Mouse (Mus musculus) forebrain, postnatal 0 days (tissue): ENCODE data around the gene Impg1. TPM values are rescaled to one million over a fixed set of nuclear protein-coding genes. Genes with fewer than 3 reads are reported as not detected.

Source experiments
- ATAC-seq: fragments of 200-750 bp; cut with Nextera tagmentation; 2 replicates; pipeline ENCODE4 v1.8.0; 2017; ENCODE audit warnings: mild to moderate bottlenecking, moderate library complexity
- DNase-seq: peaks from one replicate; pipeline ENCODE4 v3.0.0-alpha.2; 2015
- H3K27ac ChIP-seq: fragments of 300-500 bp; sonication (generic); 2 replicates; pipeline ENCODE4 v1.5.1; 2014; ENCODE audit warnings: low read depth, mild to moderate bottlenecking, antibody characterized with exemption, low read length, moderate library complexity, mixed read lengths
- H3K27me3 ChIP-seq: fragments of 300-500 bp; sonication (generic); 2 replicates; pipeline ENCODE4 v1.6.1; 2014; ENCODE audit warnings: mild to moderate bottlenecking, low read length, mixed read lengths; ENCODE audit not compliant: insufficient read depth
- H3K36me3 ChIP-seq: fragments of 300-500 bp; sonication (generic); 2 replicates; pipeline ENCODE4 v1.6.1; 2014; ENCODE audit warnings: mild to moderate bottlenecking, moderate library complexity; ENCODE audit not compliant: insufficient read depth
- H3K4me1 ChIP-seq: fragments of 300-500 bp; sonication (generic); 2 replicates; pipeline ENCODE4 v1.6.1; 2014; ENCODE audit warnings: antibody characterized with exemption; ENCODE audit not compliant: insufficient read depth
- H3K4me2 ChIP-seq: fragments of 300-500 bp; sonication (generic); 2 replicates; pipeline ENCODE4 v1.6.1; 2014; ENCODE audit warnings: low read depth, mild to moderate bottlenecking, moderate library complexity
- H3K4me3 ChIP-seq: fragments of 300-500 bp; sonication (generic); 2 replicates; pipeline ENCODE4 v1.5.1; 2014; ENCODE audit warnings: low read depth, low read length, mixed read lengths
- H3K9ac ChIP-seq: fragments of 300-500 bp; sonication (generic); 2 replicates; pipeline ENCODE4 v1.6.1; 2014; ENCODE audit warnings: mild to moderate bottlenecking
- H3K9me3 ChIP-seq: fragments of 300-500 bp; sonication (generic); 2 replicates; pipeline ENCODE4 v1.6.1; 2016; ENCODE audit warnings: low read length
- CTCF ChIP-seq: sonication (generic); IDR thresholded peaks from 2 replicates; pipeline ENCODE4 v1.5.1; 2016; ENCODE audit warnings: antibody characterized with exemption, control low read depth, low read depth
- WGBS: fragments of 180-500 bp; shearing (Covaris S2); extraction: QIAGEN DNeasy Blood & Tissue Kit; methylation state at CpG from one replicate; pipeline ENCODE4 v1.1.7; 2014; 5-methylcytosine and 5-hydroxymethylcytosine counted together
- polyA plus RNA-seq: library from polyadenylated mRNA; unstranded; fragments of >200 nt; fragmentation: Nextera tagmentation; extraction: Ambion mirVana; gene quantifications from 2 replicates; pipeline ENCODE4 v1.2.1, GENCODE M21; 2015
- total RNA-seq: library from RNA; depleted of rRNA; stranded (reverse); fragments of >200 nt; gene quantifications from 2 replicates; pipeline ENCODE4 v1.2.3, GENCODE M21; 2014; rRNA removed

Gene Impg1
- not detected in 2 replicates for total RNA-seq
- polyA plus RNA-seq, result not detected in 2 replicates

DNA sequence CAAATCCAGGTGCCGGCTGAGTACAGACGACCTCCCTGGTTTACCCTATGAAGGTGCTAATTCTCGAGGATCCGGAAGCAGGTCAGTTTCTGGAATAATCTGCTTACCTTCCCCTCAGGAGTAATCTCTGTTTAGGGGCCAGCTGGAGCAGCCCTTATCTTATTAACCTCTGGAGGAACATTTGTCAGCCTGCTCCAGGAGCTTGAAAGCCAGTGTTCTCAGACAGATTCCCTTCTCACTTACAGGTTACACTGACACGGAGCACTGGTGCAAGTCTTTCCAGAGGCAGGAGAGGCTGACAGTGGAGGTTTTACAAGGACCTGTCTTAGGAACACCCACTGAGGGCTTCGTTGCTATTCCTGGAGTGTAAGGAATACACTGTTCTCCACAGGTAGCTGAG, at the start of gene Impg1:
Impg1 (minus strand) TSS at position 101 of the 400 bp plus-strand sequence.
- no peaks in the 10 kb centered on the region for H3K4me1 ChIP-seq
- H3K27me3 ChIP-seq, result no peaks in the 10 kb centered on the region
- 60% methylated on average over 6 of the region's 6 CpGs for WGBS
- no peak within 1 kb of the TSS for H3K9ac ChIP-seq
- H3K9me3 ChIP-seq, result no peaks in the 10 kb centered on the region
- H3K4me2 ChIP-seq, result no peak within 1 kb of the TSS
- no peak for TF ChIP-seq CTCF
- ATAC-seq (no peak), DNase-seq (no peak)
- H3K27ac ChIP-seq, result no peak within 1 kb of the TSS
- no peaks in the 10 kb centered on the region for H3K36me3 ChIP-seq
- no peak within 1 kb of the TSS for H3K4me3 ChIP-seq

DNA sequence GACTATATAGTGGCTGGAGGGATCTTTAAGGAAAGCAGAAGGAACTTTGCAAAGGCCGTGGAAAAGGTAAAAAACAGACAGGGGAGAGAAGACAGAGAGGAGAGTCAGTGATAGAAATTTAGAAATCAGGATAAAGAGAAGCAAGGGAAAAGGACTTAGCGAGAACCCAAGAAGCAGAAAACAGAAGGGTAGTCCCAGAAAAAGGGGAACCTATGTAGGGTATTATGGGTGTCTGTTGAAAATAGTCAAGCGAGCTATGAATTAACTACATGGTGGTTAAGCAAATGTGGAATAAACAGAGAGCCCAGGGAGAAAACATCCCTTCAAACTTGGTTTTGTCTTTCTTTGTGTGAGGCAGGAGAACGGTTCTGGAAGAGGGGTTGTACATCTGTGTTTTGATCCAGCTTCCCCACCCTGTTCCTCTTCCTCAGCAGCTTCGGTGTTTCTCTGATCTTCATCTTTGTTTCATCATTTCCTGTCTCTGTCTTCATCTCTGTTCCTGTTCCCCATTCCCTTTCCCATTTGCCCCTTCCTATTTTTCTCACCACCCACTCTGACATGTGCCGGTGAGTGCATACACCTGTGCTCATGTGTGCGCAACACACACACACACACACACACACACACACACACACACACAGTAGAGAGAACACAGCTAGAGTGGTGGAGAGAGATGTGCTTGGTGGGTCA, 44.3 kb upstream of the Impg1 start:
- Histone ChIP-seq H3K4me2 (no peak overlapping the region), H3K9ac (no peak overlapping the region), H3K36me3 (no peaks in the 10 kb centered on the region), H3K9me3 (no peaks in the 10 kb centered on the region), H3K27ac (no peak overlapping the region), H3K4me1 (no peaks in the 10 kb centered on the region), H3K4me3 (no peak overlapping the region), H3K27me3 (no peaks in the 10 kb centered on the region)
- no peak for DNase-seq
- WGBS, result 91% methylated on average over 7 of the region's 7 CpGs
- TF ChIP-seq CTCF, result no peak
- no peak for ATAC-seq

DNA sequence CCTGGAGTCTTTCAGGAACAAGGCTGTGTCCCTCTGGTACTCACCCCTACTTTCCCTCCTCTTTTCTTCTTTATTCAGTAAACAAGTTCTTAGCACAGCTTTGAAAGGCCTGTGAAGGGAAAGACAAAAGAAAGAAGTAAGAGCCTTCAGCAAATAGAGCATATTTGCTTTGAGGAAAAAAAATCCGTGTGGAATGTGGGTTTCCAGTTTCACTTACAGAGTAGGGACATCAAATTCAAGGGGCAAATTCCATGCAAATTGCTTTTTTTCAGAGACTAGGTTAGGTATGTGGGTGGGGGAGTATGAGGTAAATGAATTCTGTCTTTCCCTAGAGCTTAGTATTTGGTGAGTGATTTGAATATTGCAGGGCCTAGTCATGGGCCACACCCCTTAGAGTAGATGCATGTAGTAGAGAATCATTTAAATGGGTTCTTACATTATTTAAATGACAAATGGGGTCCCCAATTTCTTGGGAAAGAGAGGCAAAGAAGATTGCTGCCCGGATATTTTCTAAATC, 39.3 kb upstream of the Impg1 start:
- DNase-seq, result no peak
- no peaks in the 10 kb centered on the region for H3K27me3 ChIP-seq
- no peak for TF ChIP-seq CTCF

GRCm38 (mm10) chr9:80491591-80491990, 26.3 kb upstream of the Impg1 start:
- Histone ChIP-seq H3K9me3 (no peaks in the 10 kb centered on the region), H3K27me3 (no peaks in the 10 kb centered on the region), H3K36me3 (no peaks in the 10 kb centered on the region), H3K27ac (no peak overlapping the region), H3K4me1 (no peaks in the 10 kb centered on the region), H3K9ac (no peak overlapping the region), H3K4me2 (no peak overlapping the region), H3K4me3 (no peak overlapping the region)
- no peak for TF ChIP-seq CTCF
- DNase-seq (no peak), ATAC-seq (no peak)
- WGBS, result 77% methylated on average over 4 of the region's 4 CpGs

More for the DNA sequence above, 39.3 kb upstream of the Impg1 start:
- Histone ChIP-seq H3K9ac (no peak overlapping the region), H3K27ac (no peak overlapping the region), H3K9me3 (no peaks in the 10 kb centered on the region), H3K36me3 (no peaks in the 10 kb centered on the region), H3K4me2 (no peak overlapping the region), H3K4me3 (no peak overlapping the region), H3K4me1 (no peaks in the 10 kb centered on the region)
- 50% methylated on average over 2 of the region's 2 CpGs for WGBS
- no peak for ATAC-seq

- Histone ChIP-seq H3K9me3 (no peaks in the 10 kb centered on the region), H3K9ac (no peak overlapping the region), H3K27me3 (no peaks in the 10 kb centered on the region), H3K4me1 (no peaks in the 10 kb centered on the region), H3K27ac (no peak overlapping the region), H3K4me3 (no peak overlapping the region), H3K36me3 (no peaks in the 10 kb centered on the region), H3K4me2 (no peak overlapping the region)
- 81% methylated on average over 4 of the region's 4 CpGs for WGBS
- DNase-seq, result no peak
- ATAC-seq, result no peak
- no peak for TF ChIP-seq CTCF
These were observed 4.9 kb downstream of the Impg1 start for GRCm38 (mm10) chr9:80460420-80460819.

DNA sequence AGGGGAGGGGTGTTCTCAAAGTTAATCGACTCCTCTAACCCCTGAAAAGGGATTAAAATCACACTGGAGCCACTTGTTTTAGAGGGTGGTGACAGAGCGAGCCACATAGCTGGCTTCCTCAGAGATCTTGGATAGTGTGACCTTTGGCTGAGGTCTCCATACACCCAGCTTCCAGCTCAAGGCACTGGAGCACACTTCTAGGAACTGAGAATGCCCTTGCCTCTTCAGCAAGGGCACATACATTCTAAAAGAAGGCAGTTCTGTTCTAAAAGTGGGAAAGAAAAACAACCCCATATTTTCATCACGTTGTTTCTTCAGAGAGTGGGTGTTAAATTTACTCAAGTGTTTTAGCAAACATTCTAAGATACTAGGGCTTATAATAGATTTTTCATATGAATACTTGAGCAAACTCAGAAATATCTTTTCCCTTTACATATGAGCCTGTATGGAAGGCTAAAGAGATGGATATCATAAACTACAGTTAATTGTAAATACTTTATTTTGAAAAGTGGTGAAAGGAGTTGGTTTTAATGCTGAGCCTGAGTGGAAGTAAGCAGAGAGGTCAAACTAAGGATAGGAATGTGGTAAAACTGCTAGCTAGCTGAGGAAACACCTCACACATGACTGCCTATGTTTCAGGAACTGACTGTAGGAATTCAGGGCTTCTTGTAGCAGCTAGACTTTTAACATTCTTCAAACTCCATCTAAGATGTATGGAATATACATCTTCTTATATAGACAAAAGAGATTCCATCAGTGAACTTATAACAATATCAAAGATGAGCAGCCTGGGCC, 14.6 kb downstream of the Impg1 start:
- Histone ChIP-seq H3K9ac (no peak overlapping the region), H3K27me3 (no peaks in the 10 kb centered on the region), H3K4me2 (no peak overlapping the region), H3K4me3 (no peak overlapping the region), H3K27ac (no peak overlapping the region), H3K4me1 (no peaks in the 10 kb centered on the region), H3K9me3 (no peaks in the 10 kb centered on the region), H3K36me3 (no peaks in the 10 kb centered on the region)
- DNase-seq (no peak), ATAC-seq (no peak)
- TF ChIP-seq CTCF, result no peak
- 37% methylated on average over 3 of the region's 3 CpGs for WGBS

DNA sequence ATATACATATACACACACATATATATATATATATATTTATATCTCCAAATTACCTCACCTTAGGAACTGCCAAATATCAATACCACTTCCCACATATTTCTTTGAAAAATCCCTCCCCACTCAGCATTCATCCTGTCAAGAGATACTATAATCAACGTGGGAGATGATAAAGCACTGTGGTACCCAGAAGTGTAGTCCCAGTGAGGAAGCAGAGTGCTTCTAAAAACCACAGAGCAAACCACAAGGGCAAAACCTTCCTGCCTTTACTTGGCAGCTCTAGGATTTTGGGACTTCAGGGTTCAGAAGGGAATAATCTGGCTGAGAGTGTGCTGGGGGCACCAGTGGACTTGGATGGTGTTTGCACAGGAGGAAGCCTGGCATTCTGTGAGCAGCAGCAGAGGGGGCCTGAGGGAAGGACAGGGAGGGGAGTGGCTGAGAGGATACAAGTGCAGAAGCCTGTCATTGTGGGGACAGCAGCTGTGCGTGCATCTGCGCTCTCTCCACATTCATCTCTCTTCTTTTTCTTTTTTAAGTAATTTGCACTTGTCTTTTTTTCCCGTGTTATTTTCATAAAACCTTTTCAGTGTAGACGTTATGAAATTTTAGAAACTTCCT, 24.1 kb downstream of the Impg1 start:
- Histone ChIP-seq H3K9ac (no peak overlapping the region), H3K9me3 (no peaks in the 10 kb centered on the region), H3K4me1 (no peaks in the 10 kb centered on the region), H3K36me3 (no peaks in the 10 kb centered on the region), H3K27me3 (no peaks in the 10 kb centered on the region), H3K4me3 (no peak overlapping the region), H3K4me2 (no peak overlapping the region), H3K27ac (no peak overlapping the region)
- ATAC-seq (no peak), DNase-seq (no peak)
- no peak for TF ChIP-seq CTCF
- 67% methylated on average over 5 of the region's 5 CpGs for WGBS
